Mouse (Mus musculus) liver, adult 2 months (tissue): ENCODE measurements around the gene Olfr522. TPM values are rescaled to one million over a fixed set of nuclear protein-coding genes. Genes with fewer than 3 reads are reported as not detected.

Source experiments
- DNase-seq: peaks from one replicate; pipeline ENCODE4 v3.0.0-alpha.2; 2011; ENCODE audit warnings: low read depth, low spot score; ENCODE audit errors: extremely low read depth
- H3K27ac ChIP-seq: fragments of 200-500 bp; replicated peaks from 2 replicates; pipeline ENCODE4 v1.5.1; 2012; ENCODE audit warnings: low read depth, mild to moderate bottlenecking, control low read depth, inconsistent platforms, low read length; ENCODE audit not compliant: insufficient read depth
- H3K27me3 ChIP-seq: fragments of 200-500 bp; 2 replicates; pipeline ENCODE4 v1.6.1; 2012; ENCODE audit warnings: mild to moderate bottlenecking, moderate library complexity, low read length, inconsistent platforms; ENCODE audit not compliant: control insufficient read depth, insufficient read depth
- H3K36me3 ChIP-seq: fragments of 200-500 bp; 2 replicates; pipeline ENCODE4 v1.6.1; 2012; ENCODE audit warnings: low read length, inconsistent platforms; ENCODE audit not compliant: control insufficient read depth, insufficient read depth
- H3K4me1 ChIP-seq: fragments of 200-500 bp; 2 replicates; pipeline ENCODE4 v1.6.1; 2011; ENCODE audit warnings: low read length; ENCODE audit not compliant: control insufficient read depth, insufficient read depth
- H3K4me3 ChIP-seq: fragments of 200-500 bp; 2 replicates; pipeline ENCODE4 v1.5.1; 2011; ENCODE audit warnings: low read depth, mild to moderate bottlenecking, control low read depth, low read length, moderate library complexity; ENCODE audit not compliant: insufficient read depth
- H3K79me2 ChIP-seq: fragments of 200-500 bp; 2 replicates; pipeline ENCODE4 v1.6.1; 2012; ENCODE audit warnings: inconsistent platforms, mild to moderate bottlenecking, low read length, moderate library complexity; ENCODE audit not compliant: control insufficient read depth, insufficient read depth
- H3K9ac ChIP-seq: fragments of 200-500 bp; 2 replicates; pipeline ENCODE4 v1.6.1; 2012; ENCODE audit warnings: low read depth, mild to moderate bottlenecking, control low read depth, inconsistent platforms, low read length
- CTCF ChIP-seq: fragments of 200-500 bp; IDR thresholded peaks from 2 replicates; pipeline ENCODE4 v1.5.1; 2011; ENCODE audit warnings: low read depth, low read length, control low read depth
- POLR2A ChIP-seq: fragments of 200-500 bp; IDR thresholded peaks from 2 replicates; pipeline ENCODE4 v1.6.1; 2011; ENCODE audit warnings: low read length, control low read depth; ENCODE audit not compliant: insufficient read depth; ENCODE audit errors: extremely low read depth
- WGBS: fragments of 180-500 bp; shearing (Covaris S2); methylation state at CpG from one replicate; pipeline ENCODE4 v1.1.7; 2018; 5-methylcytosine and 5-hydroxymethylcytosine counted together
- polyA plus RNA-seq: library from polyadenylated mRNA; depleted of rRNA; stranded (reverse); fragments of >200 nt; gene quantifications from 2 replicates; pipeline ENCODE4 v1.2.3, GENCODE M21; 2012; rRNA removed
- total RNA-seq: library from RNA; depleted of rRNA; stranded (reverse); fragments of >200 nt; gene quantifications from 2 replicates; pipeline ENCODE4 v1.2.3, GENCODE M21; 2014; rRNA removed

The Olfr522 gene
- not detected in 2 replicates for total RNA-seq
- polyA plus RNA-seq: not detected in 2 replicates

DNA sequence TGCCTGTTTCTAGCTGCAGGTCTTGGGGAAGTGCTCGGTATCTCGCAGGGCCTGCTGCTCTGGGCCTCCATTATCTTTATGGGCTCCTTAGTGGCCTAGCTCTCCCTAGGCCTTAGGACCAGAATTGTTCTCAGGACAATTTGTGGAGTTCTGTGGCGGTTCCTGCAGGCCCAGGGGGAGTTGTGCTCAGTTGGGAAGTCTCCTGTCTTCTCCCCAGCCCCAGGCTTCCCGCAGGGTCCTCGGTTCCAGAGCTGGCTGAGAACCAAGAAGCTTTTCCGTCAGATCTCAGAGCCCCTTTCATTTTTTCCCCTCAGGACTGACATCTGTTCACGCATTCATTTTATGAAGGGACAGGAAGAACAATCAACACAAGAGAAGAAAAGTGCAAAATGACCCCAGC, at the start of gene Olfr522:
Gene Olfr522, minus strand, starts transcription at position 101 of the 400 bp plus-strand sequence.
- Histone ChIP-seq H3K4me1 (no peaks in the 10 kb centered on the region), H3K79me2 (no peaks in the 10 kb centered on the region), H3K9ac (no peak within 1 kb of the TSS), H3K27me3 (0 out of 2 replicates have a peak, but pooled peaks cover 2% of the 10 kb centered on the region), H3K27ac (no peak within 1 kb of the TSS), H3K36me3 (no peaks in the 10 kb centered on the region), H3K4me3 (no peak within 1 kb of the TSS)
- DNase-seq: no peak
- 76% methylated on average over 7 of the region's 7 CpGs for WGBS
- TF ChIP-seq POLR2A (no peak), CTCF (no peak)

DNA sequence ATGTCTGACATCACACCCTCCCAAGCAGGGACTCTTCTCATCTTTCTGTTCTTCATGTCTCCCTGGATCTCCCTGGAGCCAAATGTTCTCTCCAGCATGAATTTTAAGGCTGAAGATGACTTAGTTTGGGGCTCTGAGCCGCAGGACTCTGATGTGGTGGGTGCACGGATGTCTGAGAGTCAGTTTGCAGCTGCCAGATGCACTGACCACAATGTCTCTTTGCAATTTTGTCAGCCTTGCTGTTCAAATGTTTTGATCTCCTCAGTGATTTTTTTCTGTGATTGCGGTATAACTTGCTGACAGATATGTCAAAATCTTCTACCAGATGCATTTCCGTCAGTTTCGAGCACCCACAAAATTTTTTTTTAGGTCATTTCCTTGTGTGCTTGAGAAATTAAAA, 49.3 kb upstream of the Olfr522 start:
- no peak for DNase-seq
- no peak overlapping the region for H3K4me3 ChIP-seq
- WGBS: 82% methylated on average over 5 of the region's 5 CpGs
- no peaks in the 10 kb centered on the region for H3K36me3 ChIP-seq
- H3K27me3 ChIP-seq: no peaks in the 10 kb centered on the region
- no peak overlapping the region for H3K9ac ChIP-seq
- H3K4me1 ChIP-seq: no peaks in the 10 kb centered on the region
- TF ChIP-seq POLR2A (no peak), CTCF (no peak)
- no peak overlapping the region for H3K27ac ChIP-seq
- H3K79me2 ChIP-seq: no peaks in the 10 kb centered on the region

DNA sequence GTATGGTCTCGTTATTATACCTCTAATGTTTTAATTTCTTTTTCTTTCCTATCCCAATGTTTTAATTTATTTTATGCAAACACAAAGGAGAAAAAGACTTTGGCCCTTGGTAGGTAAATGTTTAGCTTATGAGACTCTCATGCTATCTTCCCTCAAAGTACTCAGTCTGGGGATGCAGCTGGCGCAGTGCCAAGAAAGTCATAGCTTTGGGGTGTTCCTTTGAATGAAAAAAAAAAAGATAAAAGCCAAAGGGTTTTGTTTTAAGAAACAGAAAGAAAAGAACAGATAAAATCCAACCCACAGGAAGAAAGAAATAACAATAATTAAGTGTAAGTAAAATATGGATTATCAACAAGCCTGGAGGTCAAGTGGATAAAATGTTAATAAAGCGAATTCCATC, 44.1 kb upstream of the Olfr522 start:
- DNase-seq: no peak
- H3K4me1 ChIP-seq: no peaks in the 10 kb centered on the region
- no peak overlapping the region for H3K27ac ChIP-seq
- no peaks in the 10 kb centered on the region for H3K36me3 ChIP-seq
- H3K79me2 ChIP-seq: no peaks in the 10 kb centered on the region
- TF ChIP-seq CTCF: no peak
- no peak for TF ChIP-seq POLR2A
- H3K27me3 ChIP-seq: no peaks in the 10 kb centered on the region
- WGBS: 75% methylated on average over 3 of the region's 3 CpGs
- no peak overlapping the region for H3K9ac ChIP-seq
- H3K4me3 ChIP-seq: no peak overlapping the region

DNA sequence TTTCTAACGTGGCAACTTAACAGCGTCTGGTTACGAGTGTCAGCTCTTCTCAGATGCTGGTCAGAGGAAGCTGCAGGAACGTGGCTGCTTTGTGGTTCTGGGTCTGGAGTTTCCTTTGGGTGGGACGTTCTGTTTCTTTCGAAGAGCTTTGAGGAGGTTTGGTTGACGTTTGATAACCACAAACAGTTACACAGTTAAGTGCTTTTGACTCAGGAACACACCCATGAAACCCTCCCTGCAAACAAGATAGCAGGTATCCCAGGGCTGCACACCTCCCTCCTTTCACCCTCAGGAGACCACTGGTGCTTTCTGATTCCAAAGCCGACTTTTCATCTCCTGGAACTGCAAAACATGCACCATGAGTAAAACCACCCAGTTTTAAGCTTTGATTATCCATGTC, 43.6 kb upstream of the Olfr522 start:
- TF ChIP-seq CTCF (no peak), POLR2A (no peak)
- no peak for DNase-seq
- H3K27me3 ChIP-seq: no peaks in the 10 kb centered on the region
- WGBS: 62% methylated on average over 8 of the region's 8 CpGs
- no peaks in the 10 kb centered on the region for H3K4me1 ChIP-seq
- no peaks in the 10 kb centered on the region for H3K79me2 ChIP-seq
- H3K9ac ChIP-seq: no peak overlapping the region
- no peak overlapping the region for H3K4me3 ChIP-seq
- H3K27ac ChIP-seq: no peak overlapping the region
- H3K36me3 ChIP-seq: no peaks in the 10 kb centered on the region

DNA sequence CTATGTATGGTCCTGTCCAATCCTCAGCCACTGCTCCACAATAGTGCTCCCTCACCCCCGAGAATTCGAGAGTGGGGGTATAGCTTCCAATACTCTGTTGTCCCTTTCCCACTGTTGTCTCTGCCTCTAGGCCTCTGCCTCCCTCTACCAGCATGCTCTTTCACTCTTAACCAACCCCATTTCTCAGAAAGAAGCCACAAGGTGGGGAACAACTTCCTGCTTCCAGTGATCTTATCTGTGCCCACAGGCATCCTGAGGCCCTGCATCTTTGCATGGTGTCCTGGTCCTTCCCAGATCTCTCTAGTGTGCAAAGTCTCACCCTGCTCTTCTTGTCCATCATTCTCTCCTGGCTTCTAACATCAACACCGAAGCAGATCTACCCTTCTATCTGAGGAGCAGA, 42.3 kb upstream of the Olfr522 start:
- WGBS: 87% methylated on average over 3 of the region's 3 CpGs
- H3K36me3 ChIP-seq: no peaks in the 10 kb centered on the region
- no peaks in the 10 kb centered on the region for H3K79me2 ChIP-seq
- DNase-seq: no peak
- H3K4me3 ChIP-seq: no peak overlapping the region
- no peaks in the 10 kb centered on the region for H3K27me3 ChIP-seq
- no peak overlapping the region for H3K9ac ChIP-seq
- H3K27ac ChIP-seq: no peak overlapping the region
- TF ChIP-seq CTCF: no peak
- H3K4me1 ChIP-seq: no peaks in the 10 kb centered on the region

DNA sequence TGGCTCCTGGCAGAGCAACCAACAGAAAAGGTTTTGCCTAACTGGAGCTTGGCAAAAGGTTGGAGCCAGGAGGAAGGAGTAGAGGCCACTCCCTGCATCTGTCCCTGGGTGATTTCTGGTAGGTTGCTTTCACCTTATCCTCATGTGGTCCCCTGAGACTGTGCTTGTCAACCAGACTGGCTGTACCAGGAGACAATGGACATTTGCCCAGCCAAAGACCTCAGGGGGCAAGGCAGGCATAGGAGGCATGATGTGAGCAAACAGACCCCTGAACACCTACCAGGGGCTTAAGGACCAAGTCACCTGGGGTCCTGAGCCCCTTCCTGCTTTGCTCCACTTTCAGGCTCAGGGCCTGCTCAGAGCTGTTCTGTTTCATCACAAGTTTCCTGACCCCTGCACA, 41.3 kb upstream of the Olfr522 start, which contains the start of gene Olfr524:
Gene Olfr524, minus strand, starts transcription at position 101 of the 400 bp plus-strand sequence.
- Histone ChIP-seq H3K4me1 (no peaks in the 10 kb centered on the region), H3K4me3 (no peak within 1 kb of the TSS), H3K9ac (no peak within 1 kb of the TSS), H3K27me3 (no peaks in the 10 kb centered on the region), H3K27ac (no peak within 1 kb of the TSS), H3K36me3 (no peaks in the 10 kb centered on the region), H3K79me2 (no peaks in the 10 kb centered on the region)
- TF ChIP-seq POLR2A: no peak
- no peak for DNase-seq
